Mouse (Mus musculus): ENCODE data around the gene Sim2. TPM values are rescaled to one million over a fixed set of nuclear protein-coding genes. Genes with fewer than 3 reads are reported as not detected.
A peak's percentile ranks its signal among the peaks of the same experiment; 100 is the strongest.

Sim2 gene
- total RNA-seq, 2 experiments from 2014 or later: 0.41 TPM; not detected in 1

GRCm38 (mm10) chr16:94075362-94076027, 9.2 kb upstream of the Sim2 start:
- intact Hi-C loops (cut with DNase I): no loop called here

GRCm38 (mm10) chr16:94078318-94079074, 6.2 kb upstream of the Sim2 start:
- DNase-seq (ENCODE audit: extremely low spot score in 1 of 2, low spot score in 2 of 2): no peak
- intact Hi-C loops (cut with DNase I): no loop called here

More at GRCm38 (mm10) chr16:94075362-94076027, 9.2 kb upstream of the Sim2 start:
- peak in 1 of 2 experiments; percentile 47 for DNase-seq (ENCODE audit: extremely low spot score in 1 of 2, low spot score in 2 of 2)

- no peak for DNase-seq (ENCODE audit: extremely low spot score in 1 of 2, low spot score in 2 of 2)
- intact Hi-C loops (cut with DNase I): no loop called here
These were observed 5.5 kb upstream of the Sim2 start for GRCm38 (mm10) chr16:94079075-94079855.

GRCm38 (mm10) chr16:94079856-94080555, 4.7 kb upstream of the Sim2 start:
- DNase-seq (ENCODE audit: extremely low spot score in 1 of 2, low spot score in 2 of 2): no peak
- intact Hi-C loops (cut with DNase I): loop anchor here (10.0 kb wide), 1 partner anchor 175 kb away; no protein-coding TSS in a partner anchor

GRCm38 (mm10) chr16:94081596-94081995, 3.1 kb upstream of the Sim2 start:
- intact Hi-C loops (cut with DNase I): loop anchor here (10.0 kb wide), 1 partner anchor 173 kb away; no protein-coding TSS in a partner anchor
- no peak for DNase-seq (ENCODE audit: extremely low spot score in 1 of 2, low spot score in 2 of 2)

- no peak for DNase-seq (ENCODE audit: extremely low spot score in 1 of 2, low spot score in 2 of 2)
- intact Hi-C loops (cut with DNase I): loop anchor here (10.0 kb wide), 1 partner anchor 173 kb away; no protein-coding TSS in a partner anchor
These were observed 2.6 kb upstream of the Sim2 start for GRCm38 (mm10) chr16:94081996-94082708.

GRCm38 (mm10) chr16:94082960-94083847, 1.5 kb upstream of the Sim2 start:
- intact Hi-C loops (cut with DNase I): loop anchor here (10.0 kb wide), 1 partner anchor 172 kb away; no protein-coding TSS in a partner anchor
- DNase-seq (ENCODE audit: extremely low spot score in 1 of 2, low spot score in 2 of 2): no peak

GRCm38 (mm10) chr16:94083848-94084525, 744 bp upstream of the Sim2 start:
- no peak for DNase-seq (ENCODE audit: extremely low spot score in 1 of 2, low spot score in 2 of 2)
- intact Hi-C loops (cut with DNase I): loop anchor here (10.0 kb wide), 1 partner anchor 171 kb away; no protein-coding TSS in a partner anchor

GRCm38 (mm10) chr16:94085603-94086285, 1.0 kb downstream of the Sim2 start:
- no peak for DNase-seq (ENCODE audit: extremely low spot score in 1 of 2, low spot score in 2 of 2)
- intact Hi-C loops (cut with DNase I): loop anchor here (10.0 kb wide), 1 partner anchor 169 kb away; no protein-coding TSS in a partner anchor

- intact Hi-C loops (cut with DNase I): loop anchor here (10.0 kb wide), 1 partner anchor 168 kb away; no protein-coding TSS in a partner anchor
- DNase-seq (ENCODE audit: extremely low spot score in 1 of 2, low spot score in 2 of 2): no peak
These were observed 2.2 kb downstream of the Sim2 start for GRCm38 (mm10) chr16:94086701-94087569.

GRCm38 (mm10) chr16:94087570-94088225, 3.0 kb downstream of the Sim2 start:
- DNase-seq (ENCODE audit: extremely low spot score in 1 of 2, low spot score in 2 of 2): no peak
- intact Hi-C loops (cut with DNase I): loop anchor here (10.0 kb wide), 1 partner anchor 167 kb away; no protein-coding TSS in a partner anchor

- DNase-seq (ENCODE audit: extremely low spot score in 1 of 2, low spot score in 2 of 2): no peak
- intact Hi-C loops (cut with DNase I): loop anchor here (10.0 kb wide), 1 partner anchor 167 kb away; no protein-coding TSS in a partner anchor
These were observed 3.6 kb downstream of the Sim2 start for GRCm38 (mm10) chr16:94088226-94088748.

GRCm38 (mm10) chr16:94088819-94089692, 4.3 kb downstream of the Sim2 start:
- intact Hi-C loops (cut with DNase I): loop anchor here (10.0 kb wide), 1 partner anchor 166 kb away; no protein-coding TSS in a partner anchor
- DNase-seq (ENCODE audit: extremely low spot score in 1 of 2, low spot score in 2 of 2): no peak
